Mouse (Mus musculus) midbrain, embryonic 10.5 days (tissue): ENCODE measurements around the gene Efnb1. TPM values are rescaled to one million over a fixed set of nuclear protein-coding genes. Genes with fewer than 3 reads are reported as not detected.
"Not testable (repeated sequence)": the region's sequence is repeated elsewhere in the genome, so short reads cannot be mapped to it uniquely, and the experiment has no call there.

Experiments used
- DNase-seq: peaks from one replicate; pipeline ENCODE4 v3.0.0-alpha.2; 2017; ENCODE audit warnings: low spot score
- H3K27ac ChIP-seq: fragments of 300-500 bp; sonication (generic); replicated peaks from 2 replicates; pipeline ENCODE4 v1.5.1; 2016; ENCODE audit warnings: mild to moderate bottlenecking
- H3K27me3 ChIP-seq: fragments of 300-500 bp; sonication (generic); 2 replicates; pipeline ENCODE4 v1.6.1; 2016; ENCODE audit warnings: low read depth, mild to moderate bottlenecking; ENCODE audit not compliant: poor library complexity, severe bottlenecking
- H3K36me3 ChIP-seq: fragments of 300-500 bp; sonication (generic); 2 replicates; pipeline ENCODE4 v1.6.1; 2016; ENCODE audit warnings: mild to moderate bottlenecking, moderate library complexity
- H3K4me1 ChIP-seq: fragments of 300-500 bp; sonication (generic); 2 replicates; pipeline ENCODE4 v1.6.1; 2016
- H3K4me3 ChIP-seq: fragments of 300-500 bp; sonication (generic); 2 replicates; pipeline ENCODE4 v1.5.1; 2016; ENCODE audit warnings: mild to moderate bottlenecking, moderate library complexity
- H3K9me3 ChIP-seq: fragments of 300-500 bp; sonication (generic); replicated peaks from 2 replicates; pipeline ENCODE4 v1.6.1; 2016; ENCODE audit warnings: mild to moderate bottlenecking
- WGBS: fragments of 180-500 bp; shearing (Covaris S2); methylation state at CpG from one replicate; pipeline ENCODE4 v1.1.7; 2016; 5-methylcytosine and 5-hydroxymethylcytosine counted together
- polyA plus RNA-seq: library from polyadenylated mRNA; unstranded; fragments of >200 nt; fragmentation: Nextera tagmentation; extraction: Ambion mirVana; gene quantifications from 2 replicates; pipeline ENCODE4 v1.2.1, GENCODE M21; 2016

Gene Efnb1
- polyA plus RNA-seq, result 49.3 and 50.6 TPM in 2 replicates

- 21% methylated on average over 35 of the region's 35 CpGs for WGBS
- peaks cover 32% of the 10 kb centered on the region for H3K4me1 ChIP-seq
- no peaks in the 10 kb centered on the region for H3K9me3 ChIP-seq
- peak within 1 kb of the TSS; percentile 92 for H3K27ac ChIP-seq
- peak; percentile 88 for DNase-seq
- peak within 1 kb of the TSS; percentile 79 for H3K4me3 ChIP-seq
- H3K36me3 ChIP-seq, result no peaks in the 10 kb centered on the region
- H3K27me3 ChIP-seq, result peaks cover 100% of the 10 kb centered on the region
These were observed at the start of gene Efnb1 for GRCm38 (mm10) chrX:99135523-99136258. Efnb1 (plus strand) TSS chrX:99136130.

- Histone ChIP-seq H3K4me3 (no peak overlapping the region), H3K27me3 (peaks cover 88% of the 10 kb centered on the region), H3K27ac (no peak overlapping the region), H3K4me1 (no peaks in the 10 kb centered on the region), H3K9me3 (no peaks in the 10 kb centered on the region), H3K36me3 (no peaks in the 10 kb centered on the region)
- WGBS, result 70% methylated on average over 2 of the region's 2 CpGs
- DNase-seq, result no peak
These were observed 43.2 kb upstream of the Efnb1 start for GRCm38 (mm10) chrX:99092704-99093103.

- H3K36me3 ChIP-seq, H3K4me3 ChIP-seq, DNase-seq, H3K27ac ChIP-seq, H3K9me3 ChIP-seq: not testable (repeated sequence)
- Histone ChIP-seq H3K27me3 (peaks cover 61% of the 10 kb centered on the region), H3K4me1 (peaks cover 14% of the 10 kb centered on the region)
- 69% methylated on average over 7 of the region's 10 CpGs for WGBS
These were observed 24.7 kb upstream of the Efnb1 start for GRCm38 (mm10) chrX:99111088-99111724.

- no peak overlapping the region for H3K27ac ChIP-seq
- no peaks in the 10 kb centered on the region for H3K4me1 ChIP-seq
- no peak overlapping the region for H3K4me3 ChIP-seq
- no peaks in the 10 kb centered on the region for H3K36me3 ChIP-seq
- H3K9me3 ChIP-seq, result no peaks in the 10 kb centered on the region
- WGBS, result 90% methylated on average over 5 of the region's 5 CpGs
- DNase-seq, result no peak
- H3K27me3 ChIP-seq, result peaks cover 87% of the 10 kb centered on the region
These were observed 16.4 kb upstream of the Efnb1 start for GRCm38 (mm10) chrX:99119510-99119909.

DNA sequence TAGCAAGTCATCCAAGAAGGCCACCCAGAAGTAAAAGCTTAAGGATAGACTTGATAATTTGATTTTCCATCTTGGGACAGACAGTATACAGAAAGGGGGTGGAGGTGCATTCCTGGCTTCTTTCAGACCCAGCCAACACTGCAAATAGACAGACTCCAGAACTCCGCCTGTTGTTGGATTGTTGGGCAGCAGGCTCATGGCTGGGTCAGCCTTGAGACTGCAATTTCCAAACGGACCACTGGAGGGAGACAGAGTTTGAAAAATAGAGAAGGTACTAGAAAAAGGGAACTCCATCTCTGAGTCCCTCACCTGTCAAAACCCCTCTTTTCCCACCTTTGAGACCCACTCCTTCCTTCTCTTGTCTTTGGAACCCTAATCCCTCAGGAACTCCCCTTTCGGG is 5.9 kb upstream of the Efnb1 start:
- WGBS, result 37% methylated on average over 3 of the region's 3 CpGs
- peak; percentile 60 for DNase-seq
- Histone ChIP-seq H3K36me3 (no peaks in the 10 kb centered on the region), H3K4me1 (peaks cover 1% of the 10 kb centered on the region), H3K27ac (no peak overlapping the region), H3K4me3 (no peak overlapping the region), H3K27me3 (peaks cover 92% of the 10 kb centered on the region), H3K9me3 (no peaks in the 10 kb centered on the region)

DNA sequence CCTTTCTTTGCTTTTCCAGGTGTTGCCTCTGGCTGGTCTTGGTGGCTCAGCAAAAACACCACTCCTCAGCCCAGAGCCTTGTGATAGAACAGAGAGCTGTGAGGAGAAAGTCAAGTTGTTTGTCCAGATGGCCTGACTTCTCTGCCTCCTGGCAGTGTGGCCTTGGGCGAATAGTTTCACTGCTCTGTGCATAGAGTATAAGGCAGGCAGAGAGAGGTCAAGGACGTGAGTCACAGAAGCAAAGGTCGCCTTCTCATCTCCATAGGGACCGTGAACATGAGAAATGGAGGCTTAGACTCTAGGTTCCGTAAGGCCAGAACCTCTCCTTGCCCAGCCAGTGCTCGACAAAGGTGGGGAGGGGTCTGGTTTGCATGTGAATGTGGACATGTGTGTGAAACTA is 3.4 kb upstream of the Efnb1 start:
- Histone ChIP-seq H3K27me3 (peaks cover 100% of the 10 kb centered on the region), H3K36me3 (no peaks in the 10 kb centered on the region), H3K27ac (no peak overlapping the region), H3K4me3 (no peak overlapping the region), H3K4me1 (peaks cover 8% of the 10 kb centered on the region), H3K9me3 (no peaks in the 10 kb centered on the region)
- WGBS, result 78% methylated on average over 6 of the region's 6 CpGs
- no peak for DNase-seq

DNA sequence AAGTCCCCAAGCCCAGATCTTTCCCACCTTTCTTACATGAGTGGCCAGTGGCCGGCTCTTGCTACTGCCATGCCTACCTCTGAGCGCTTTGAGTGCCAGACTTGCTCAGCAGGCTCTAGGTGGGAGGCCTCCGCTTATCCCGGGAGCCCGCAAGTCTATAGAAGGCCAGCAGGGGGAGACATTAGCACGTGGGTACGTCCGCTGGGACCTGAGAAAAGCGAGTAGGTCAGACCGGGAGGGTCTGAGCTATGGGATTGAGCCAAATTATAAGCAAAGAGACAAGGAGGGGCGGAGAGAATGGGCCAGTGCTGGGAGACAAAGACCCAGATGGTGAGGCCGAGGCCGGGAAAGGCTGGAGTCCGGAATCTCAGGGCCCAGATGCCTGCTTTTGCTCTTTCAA is 1.0 kb upstream of the Efnb1 start:
- peaks cover 100% of the 10 kb centered on the region for H3K27me3 ChIP-seq
- peak overlapping the region; percentile 92 for H3K27ac ChIP-seq
- 27% methylated on average over 14 of the region's 14 CpGs for WGBS
- H3K9me3 ChIP-seq, result no peaks in the 10 kb centered on the region
- no peaks in the 10 kb centered on the region for H3K36me3 ChIP-seq
- peak; percentile 83 for DNase-seq
- H3K4me3 ChIP-seq, result peak overlapping the region; percentile 79
- H3K4me1 ChIP-seq, result peaks cover 24% of the 10 kb centered on the region

DNA sequence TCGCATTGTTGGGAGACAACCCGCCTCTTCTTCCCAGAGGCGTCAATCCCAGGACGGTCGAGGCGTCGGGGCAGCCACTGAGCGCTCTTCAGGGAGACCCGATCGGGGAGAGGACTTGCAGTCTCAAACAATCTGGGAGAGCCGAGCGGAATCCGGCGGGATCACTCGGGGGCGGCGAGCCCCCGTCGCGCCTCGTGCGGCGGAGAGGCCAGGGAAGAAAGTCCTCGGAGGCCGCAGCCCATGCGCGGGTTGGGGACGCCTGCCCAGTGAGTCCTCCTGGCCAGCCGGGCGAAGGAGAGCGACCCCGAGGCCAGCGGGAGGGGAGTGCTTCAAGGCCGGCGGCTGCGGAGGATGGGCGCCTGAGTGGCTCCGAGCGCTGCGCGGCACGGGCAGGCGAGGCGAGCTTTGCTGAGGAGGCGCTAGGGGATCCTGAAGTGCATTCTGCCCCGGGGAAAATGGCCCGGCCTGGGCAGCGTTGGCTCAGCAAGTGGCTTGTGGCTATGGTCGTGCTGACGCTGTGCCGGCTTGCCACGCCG is 569 bp downstream of the Efnb1 start:
- WGBS, result 36% methylated on average over 53 of the region's 53 CpGs

GRCm38 (mm10) chrX:99137143-99137870 is 1.4 kb downstream of the Efnb1 start:
- H3K9me3 ChIP-seq, result no peaks in the 10 kb centered on the region
- peak overlapping the region; percentile 79 for H3K4me3 ChIP-seq
- WGBS, result 15% methylated on average over 30 of the region's 31 CpGs
- DNase-seq, result no peak
- H3K27ac ChIP-seq, result peak overlapping the region; percentile 92
- H3K27me3 ChIP-seq, result peaks cover 100% of the 10 kb centered on the region
- no peaks in the 10 kb centered on the region for H3K36me3 ChIP-seq
- H3K4me1 ChIP-seq, result peaks cover 49% of the 10 kb centered on the region

More for the DNA sequence above, 569 bp downstream of the Efnb1 start:
- DNase-seq, result no peak
- Histone ChIP-seq H3K27ac (peak overlapping the region; percentile 92), H3K9me3 (no peaks in the 10 kb centered on the region), H3K4me1 (peaks cover 41% of the 10 kb centered on the region), H3K27me3 (peaks cover 100% of the 10 kb centered on the region), H3K36me3 (no peaks in the 10 kb centered on the region), H3K4me3 (peak overlapping the region; percentile 79)

- H3K9me3 ChIP-seq, result no peaks in the 10 kb centered on the region
- H3K4me1 ChIP-seq, result peaks cover 57% of the 10 kb centered on the region
- 17% methylated on average over 9 of the region's 9 CpGs for WGBS
- H3K4me3 ChIP-seq, result peak overlapping the region; percentile 79
- peaks cover 2% of the 10 kb centered on the region; the same call in 1 of the 2 replicates for H3K36me3 ChIP-seq
- DNase-seq, result no peak
- peaks cover 100% of the 10 kb centered on the region for H3K27me3 ChIP-seq
- H3K27ac ChIP-seq, result peak overlapping the region; percentile 92
These were observed 2.2 kb downstream of the Efnb1 start for GRCm38 (mm10) chrX:99137928-99138740.

DNA sequence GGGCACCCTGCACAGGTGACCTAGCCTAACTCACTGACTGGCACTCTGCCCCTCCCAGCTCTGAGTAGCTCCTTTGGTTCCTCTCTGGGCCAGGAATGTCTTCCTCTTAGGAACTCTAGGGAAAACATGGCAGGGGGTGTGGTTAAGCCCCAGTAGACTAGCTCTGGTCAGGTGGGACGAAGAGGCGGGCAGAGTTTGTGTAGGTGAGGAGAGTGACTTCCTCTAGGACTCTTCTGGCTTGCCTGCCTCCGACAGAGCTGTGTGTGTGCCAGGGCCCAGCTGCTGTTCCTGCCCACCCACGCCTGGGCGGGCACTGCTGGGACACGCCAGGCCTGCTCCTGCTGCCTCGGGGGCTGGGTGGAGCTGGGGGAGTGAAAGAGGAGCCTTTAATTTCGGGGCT is 5.1 kb downstream of the Efnb1 start:
- Histone ChIP-seq H3K27ac (peak overlapping the region; percentile 35), H3K9me3 (no peaks in the 10 kb centered on the region), H3K4me1 (peaks cover 67% of the 10 kb centered on the region), H3K4me3 (peak overlapping the region; percentile 79), H3K27me3 (peaks cover 100% of the 10 kb centered on the region), H3K36me3 (peaks cover 30% of the 10 kb centered on the region)
- DNase-seq, result no peak
- 57% methylated on average over 8 of the region's 8 CpGs for WGBS

GRCm38 (mm10) chrX:99141900-99142299 is 6.0 kb downstream of the Efnb1 start:
- peaks cover 100% of the 10 kb centered on the region for H3K27me3 ChIP-seq

More at GRCm38 (mm10) chrX:99141900-99142299, 6.0 kb downstream of the Efnb1 start:
- Histone ChIP-seq H3K4me1 (peaks cover 67% of the 10 kb centered on the region), H3K27ac (peak overlapping the region; percentile 35), H3K9me3 (no peaks in the 10 kb centered on the region), H3K4me3 (peak overlapping the region; percentile 79), H3K36me3 (peaks cover 38% of the 10 kb centered on the region)
- DNase-seq, result no peak
